Mouse (Mus musculus): Measurements from ENCODE around the gene Igsf3. TPM values are rescaled to one million over a fixed set of nuclear protein-coding genes. Genes with fewer than 3 reads are reported as not detected.

The Igsf3 gene
- polyA plus RNA-seq, 1 experiment from 2014 or later = 17.3 TPM

Other genes with a start within 250 kb of the Igsf3 start
- gene Cd2, start 89.1 kb upstream of the Igsf3 start, polyA plus RNA-seq (2014; fragmentation: Nextera tagmentation; extraction: Ambion mirVana) = not detected in 2 replicates
- gene Atp1a1, start 227.6 kb downstream of the Igsf3 start, polyA plus RNA-seq (2014; fragmentation: Nextera tagmentation; extraction: Ambion mirVana) = 127 and 136 TPM in 2 replicates